Mouse (Mus musculus) cerebellum, adult 2 months (tissue): ENCODE measurements at regions not wholly inside any gene's neighbourhood (a gene's known extent, or its start where the extent isn't known, plus 50 kb on each side); places are given as distances from the start of the nearest gene placed in this dataset.

Experiments
- DNase-seq, 2 experiments: peaks; one replicate each; pipeline ENCODE4 v3.0.0; 2021
- H3K27ac ChIP-seq: fragments of 200-500 bp; 2 replicates; pipeline ENCODE4 v1.5.1; 2012; ENCODE audit warnings: low read length, control low read depth, inconsistent platforms; ENCODE audit not compliant: insufficient read depth
- H3K27me3 ChIP-seq: fragments of 200-500 bp; 2 replicates; pipeline ENCODE4 v1.6.1; 2012; ENCODE audit warnings: inconsistent platforms, mild to moderate bottlenecking, low read length, moderate library complexity; ENCODE audit not compliant: control insufficient read depth, insufficient read depth
- H3K4me1 ChIP-seq: fragments of 200-500 bp; 2 replicates; pipeline ENCODE4 v1.6.1; 2011; ENCODE audit warnings: low read length; ENCODE audit not compliant: control insufficient read depth, insufficient read depth
- H3K4me3 ChIP-seq: fragments of 200-500 bp; replicated peaks from 2 replicates; pipeline ENCODE3; 2011; ENCODE audit warnings: mild to moderate bottlenecking, low read depth, low read length, control low read depth; ENCODE audit not compliant: insufficient read depth
- CTCF ChIP-seq: fragments of 200-500 bp; IDR thresholded peaks from 2 replicates; pipeline ENCODE4 v1.5.1; 2011; ENCODE audit warnings: low read depth, mild to moderate bottlenecking, control low read depth, low read length, moderate library complexity, borderline replicate concordance; ENCODE audit not compliant: insufficient read depth
- POLR2A ChIP-seq: fragments of 200-500 bp; IDR thresholded peaks from 2 replicates; pipeline ENCODE4 v1.6.1; 2011; ENCODE audit warnings: low read length, control low read depth, borderline replicate concordance; ENCODE audit not compliant: insufficient read depth
- WGBS: fragments of 180-500 bp; shearing (Covaris S2); methylation state at CpG from one replicate; pipeline ENCODE4 v1.1.7; 2018; 5-methylcytosine and 5-hydroxymethylcytosine counted together

DNA sequence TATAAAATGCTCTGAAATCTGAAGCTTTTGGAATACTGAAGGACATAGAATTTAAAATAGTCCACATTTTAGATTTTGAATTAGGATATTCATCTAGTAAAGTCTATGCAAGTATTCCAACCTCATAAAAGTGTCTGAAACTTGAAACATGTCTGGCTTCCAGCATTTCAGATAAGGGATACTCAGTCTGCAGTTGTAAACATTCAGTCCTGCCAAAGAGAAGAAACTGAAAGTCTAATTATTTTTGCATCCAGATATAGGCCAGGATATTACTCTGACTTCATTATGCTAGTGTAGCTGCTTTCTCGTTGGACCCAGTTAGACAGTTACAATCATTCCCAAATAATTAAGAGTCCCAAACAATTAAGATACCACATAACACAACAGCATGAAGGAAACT lies 251.2 kb upstream of the Thrb start:
- no peaks in the 10 kb centered on the region for H3K4me1 ChIP-seq
- 59% methylated on average over 1 of the region's 1 CpGs for WGBS
- no peaks in the 10 kb centered on the region for H3K27me3 ChIP-seq
- TF ChIP-seq CTCF (no peak), POLR2A (no peak)
- DNase-seq, result no peak
- no peak overlapping the region for H3K4me3 ChIP-seq
- no peak overlapping the region for H3K27ac ChIP-seq

DNA sequence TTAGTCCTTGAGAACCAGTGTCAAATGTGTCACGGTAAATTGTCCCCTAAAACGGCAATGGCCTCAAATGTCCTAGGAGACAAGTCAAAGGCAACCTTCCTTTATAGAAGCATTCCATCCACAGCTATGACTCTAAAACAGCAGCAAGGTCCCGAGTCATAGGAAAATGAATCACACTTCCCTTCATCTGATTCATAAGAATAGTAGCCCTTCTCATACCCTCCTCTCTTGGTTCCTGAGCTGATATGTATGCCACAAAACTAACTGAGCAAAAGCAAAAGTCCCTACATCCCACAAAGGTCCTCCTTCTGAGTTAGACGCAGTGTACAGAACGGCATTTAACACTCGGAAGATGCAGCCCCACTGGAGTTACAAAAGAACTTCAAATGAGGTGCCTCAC lies 250.6 kb upstream of the Thrb start:
- Histone ChIP-seq H3K27ac (no peak overlapping the region), H3K4me1 (no peaks in the 10 kb centered on the region), H3K4me3 (no peak overlapping the region), H3K27me3 (no peaks in the 10 kb centered on the region)
- DNase-seq, result no peak
- TF ChIP-seq CTCF (no peak), POLR2A (no peak)
- WGBS, result 95% methylated on average over 6 of the region's 6 CpGs

- 57% methylated on average over 3 of the region's 3 CpGs for WGBS
Observed at GRCm38 (mm10) chr14:17410752-17411151, 249.3 kb upstream of the Thrb start.

GRCm38 (mm10) chr14:17411299-17411698 lies 248.8 kb upstream of the Thrb start:
- H3K27me3 ChIP-seq, result no peaks in the 10 kb centered on the region
- DNase-seq, result no peak
- no peaks in the 10 kb centered on the region for H3K4me1 ChIP-seq
- no peak overlapping the region for H3K27ac ChIP-seq
- 60% methylated on average over 1 of the region's 1 CpGs for WGBS
- TF ChIP-seq CTCF, result no peak
- no peak for TF ChIP-seq POLR2A
- no peak overlapping the region for H3K4me3 ChIP-seq

More at GRCm38 (mm10) chr14:17410752-17411151, 249.3 kb upstream of the Thrb start:
- TF ChIP-seq POLR2A, result no peak
- TF ChIP-seq CTCF, result no peak
- Histone ChIP-seq H3K4me1 (no peaks in the 10 kb centered on the region), H3K27me3 (no peaks in the 10 kb centered on the region), H3K27ac (no peak overlapping the region), H3K4me3 (no peak overlapping the region)
- DNase-seq, result no peak

GRCm38 (mm10) chr14:17414246-17414888 lies 245.7 kb upstream of the Thrb start:
- H3K27me3 ChIP-seq, result no peaks in the 10 kb centered on the region
- no peak overlapping the region for H3K27ac ChIP-seq
- no peak for DNase-seq
- 84% methylated on average over 6 of the region's 6 CpGs for WGBS
- H3K4me3 ChIP-seq, result no peak overlapping the region
- TF ChIP-seq CTCF, result no peak
- no peak for TF ChIP-seq POLR2A
- H3K4me1 ChIP-seq, result no peaks in the 10 kb centered on the region

- 58% methylated on average over 1 of the region's 1 CpGs for WGBS
- DNase-seq, result no peak
- no peak overlapping the region for H3K27ac ChIP-seq
- TF ChIP-seq POLR2A (no peak), CTCF (no peak)
- H3K27me3 ChIP-seq, result no peaks in the 10 kb centered on the region
- no peaks in the 10 kb centered on the region for H3K4me1 ChIP-seq
- no peak overlapping the region for H3K4me3 ChIP-seq
Observed at GRCm38 (mm10) chr14:17427751-17428150, 232.3 kb upstream of the Thrb start.

DNA sequence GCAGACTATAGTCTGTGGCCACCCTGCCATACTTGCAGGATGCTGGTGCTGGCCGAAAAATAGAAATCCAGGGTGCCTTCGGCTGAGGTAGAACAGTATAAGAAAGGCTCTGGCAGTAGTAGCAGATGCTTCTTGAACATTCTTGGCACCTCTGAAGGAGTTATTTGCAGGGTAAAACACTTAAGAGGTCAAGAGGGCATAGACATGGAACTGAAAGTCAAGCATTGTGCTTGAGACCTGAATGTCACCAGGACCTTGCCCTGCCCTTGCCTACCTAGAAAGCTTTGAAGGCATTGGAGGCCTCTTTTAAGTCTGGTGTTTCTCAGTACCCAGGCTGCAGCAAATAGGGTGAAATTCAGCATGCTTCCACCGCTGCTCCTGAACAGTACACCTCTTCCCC lies 230.9 kb upstream of the Thrb start:
- no peak overlapping the region for H3K4me3 ChIP-seq
- no peaks in the 10 kb centered on the region for H3K4me1 ChIP-seq
- TF ChIP-seq POLR2A, result no peak
- TF ChIP-seq CTCF, result no peak
- H3K27ac ChIP-seq, result no peak overlapping the region
- H3K27me3 ChIP-seq, result no peaks in the 10 kb centered on the region
- no peak for DNase-seq
- 70% methylated on average over 3 of the region's 3 CpGs for WGBS

DNA sequence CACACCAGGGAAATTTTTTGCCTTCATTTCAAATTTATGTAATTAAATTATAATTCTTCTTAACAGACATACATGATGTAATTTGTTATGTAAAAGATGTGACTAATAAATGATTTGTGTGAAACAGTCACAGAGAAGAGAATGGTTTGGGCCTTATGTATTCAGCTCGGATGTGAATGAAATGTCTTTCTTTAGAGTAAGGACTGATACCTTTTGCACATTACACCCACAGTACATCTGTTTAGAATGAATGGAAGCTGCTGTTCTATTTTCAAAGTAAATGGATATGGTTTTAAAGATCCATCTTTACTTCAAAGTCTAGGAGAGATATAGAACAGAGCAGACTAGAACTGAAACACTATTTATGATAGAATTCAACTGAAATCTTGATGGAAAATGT lies 226.7 kb upstream of the Thrb start:
- no peak for DNase-seq
- no peak overlapping the region for H3K27ac ChIP-seq
- WGBS, result 87% methylated on average over 1 of the region's 1 CpGs

More for the DNA sequence above, 226.7 kb upstream of the Thrb start:
- Histone ChIP-seq H3K27me3 (no peaks in the 10 kb centered on the region), H3K4me3 (no peak overlapping the region), H3K4me1 (no peaks in the 10 kb centered on the region)
- TF ChIP-seq CTCF (no peak), POLR2A (no peak)
